Mouse (Mus musculus) embryonic fibroblast, embryonic 13.5 days (primary cell): ENCODE results near the gene Fbxw27. TPM values are rescaled to one million over a fixed set of nuclear protein-coding genes. Genes with fewer than 3 reads are reported as not detected.
"Not testable (repeated sequence)": the region's sequence is repeated elsewhere in the genome, so short reads cannot be mapped to it uniquely, and the experiment has no call there.

ENCODE experiments used
- H3K27ac ChIP-seq: 2 replicates; pipeline ENCODE4 v1.5.1; 2012; ENCODE audit warnings: low read length, control low read depth, inconsistent platforms; ENCODE audit not compliant: insufficient read depth
- H3K4me1 ChIP-seq: 2 replicates; pipeline ENCODE4 v1.6.1; 2011; ENCODE audit warnings: low read length; ENCODE audit not compliant: control insufficient read depth, insufficient read depth
- H3K4me3 ChIP-seq: 2 replicates; pipeline ENCODE4 v1.5.1; 2011; ENCODE audit warnings: mild to moderate bottlenecking, control low read depth, low read length; ENCODE audit not compliant: insufficient read depth
- CTCF ChIP-seq: IDR thresholded peaks from 2 replicates; pipeline ENCODE4 v1.5.1; 2011; ENCODE audit warnings: mild to moderate bottlenecking, control low read depth, low read length, moderate library complexity, borderline replicate concordance; ENCODE audit not compliant: insufficient read depth
- POLR2A ChIP-seq: IDR thresholded peaks from 2 replicates; pipeline ENCODE4 v1.6.1; 2011; ENCODE audit warnings: low read depth, mild to moderate bottlenecking, control low read depth, low read length, moderate library complexity
- polyA plus RNA-seq: library from polyadenylated mRNA; stranded (reverse); fragments of >200 nt; gene quantifications from 2 replicates; pipeline ENCODE4 v1.2.4, GENCODE M21; 2011; ENCODE audit warnings: low read depth; ENCODE audit not compliant: missing spikeins, insufficient read length

The Fbxw27 gene
- polyA plus RNA-seq, 1 experiment: not detected

- no peak for TF ChIP-seq POLR2A
- TF ChIP-seq CTCF: no peak
- H3K4me1 ChIP-seq: no peaks in the 10 kb centered on the region
- no peak overlapping the region for H3K27ac ChIP-seq
- no peak overlapping the region for H3K4me3 ChIP-seq
Measured at GRCm38 (mm10) chr9:109806260-109806659, 15.8 kb upstream of the Fbxw27 start.

DNA sequence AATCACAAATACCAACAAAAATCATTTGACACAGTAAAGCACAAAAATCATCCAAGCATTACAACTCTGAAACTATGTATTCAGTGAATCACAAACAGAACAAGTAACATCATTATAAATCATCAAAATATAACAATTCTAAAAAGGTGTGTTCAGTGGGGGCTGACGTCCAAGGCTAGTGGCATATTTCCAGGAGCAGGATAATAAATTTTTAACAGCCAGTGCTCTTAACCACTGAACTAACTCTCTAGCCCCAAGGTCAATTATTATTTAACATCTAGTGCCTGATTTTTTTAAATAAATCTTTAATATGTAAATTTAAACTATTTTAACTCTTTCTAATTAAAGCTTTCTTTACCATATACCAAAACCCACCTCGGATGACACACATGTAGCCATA lies 15.1 kb upstream of the Fbxw27 start:
- not testable (repeated sequence) for H3K27ac ChIP-seq, H3K4me3 ChIP-seq, H3K4me1 ChIP-seq

DNA sequence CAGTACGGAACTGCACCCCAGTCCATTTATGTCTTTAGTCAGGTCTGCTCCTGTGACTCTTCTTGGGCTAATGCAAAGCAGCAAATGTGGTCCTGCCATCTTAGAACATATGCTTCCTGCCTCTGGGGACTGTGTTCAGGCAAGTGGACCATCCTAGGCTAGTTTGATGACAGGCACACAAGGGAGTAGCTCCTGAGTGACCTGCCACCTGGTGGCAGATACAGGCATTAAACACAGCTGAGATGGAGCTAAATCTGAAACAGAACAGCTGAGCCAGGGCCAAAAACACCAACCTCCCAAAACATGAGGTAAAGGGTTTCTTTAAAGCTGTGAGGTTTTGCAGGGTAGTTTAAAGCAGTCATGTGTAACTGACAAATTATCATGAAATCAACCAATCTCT lies 7.6 kb upstream of the Fbxw27 start:
- Histone ChIP-seq H3K4me1 (no peaks in the 10 kb centered on the region), H3K27ac (no peak overlapping the region), H3K4me3 (no peak overlapping the region)
- TF ChIP-seq POLR2A (no peak), CTCF (0 out of 2 replicates have a peak, but pooled peaks have one; percentile 20)

- no peaks in the 10 kb centered on the region for H3K4me1 ChIP-seq
- TF ChIP-seq CTCF (no peak), POLR2A (no peak)
- no peak overlapping the region for H3K27ac ChIP-seq
- no peak overlapping the region for H3K4me3 ChIP-seq
Measured at GRCm38 (mm10) chr9:109795811-109796210, 5.3 kb upstream of the Fbxw27 start.

DNA sequence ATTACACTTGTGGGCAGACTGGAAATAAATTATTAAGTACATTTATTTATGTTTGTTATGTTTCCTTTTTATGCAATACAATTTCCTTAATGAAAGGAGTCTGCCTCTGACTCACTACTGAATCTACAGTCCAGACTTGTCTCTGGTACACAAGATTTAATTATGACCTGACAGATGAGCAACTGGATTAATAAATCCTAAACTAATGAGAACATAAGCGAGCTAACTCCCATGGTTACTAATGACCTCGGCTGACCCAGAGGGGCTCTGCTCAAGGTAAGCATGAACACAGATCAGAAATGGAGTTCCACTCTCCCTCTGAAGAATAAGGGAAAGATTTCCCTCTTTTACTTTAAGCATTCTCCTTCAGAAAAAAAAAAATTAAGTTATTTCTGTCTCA lies 4.8 kb upstream of the Fbxw27 start:
- TF ChIP-seq CTCF: no peak
- no peak for TF ChIP-seq POLR2A
- no peaks in the 10 kb centered on the region for H3K4me1 ChIP-seq
- H3K4me3 ChIP-seq: no peak overlapping the region
- H3K27ac ChIP-seq: no peak overlapping the region

DNA sequence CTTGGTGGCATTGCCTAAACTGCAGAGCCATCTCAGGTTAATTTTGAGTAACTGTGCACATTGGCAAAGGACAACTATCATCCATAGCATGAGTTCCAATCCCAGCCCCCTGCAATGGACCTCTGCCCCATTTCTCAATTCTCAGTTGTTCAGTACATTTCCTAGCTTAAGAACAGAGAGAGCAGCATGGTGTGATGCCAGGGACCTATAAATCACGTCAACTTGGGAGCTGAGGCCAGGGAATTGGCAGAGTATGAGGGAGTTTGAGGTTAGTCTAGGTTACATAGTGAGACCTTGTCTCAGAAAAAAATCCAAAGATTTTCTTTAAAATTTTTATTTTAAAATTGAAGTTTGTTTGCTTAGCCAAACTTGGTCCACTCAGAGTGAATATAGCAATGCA lies 23.6 kb downstream of the Fbxw27 start:
- H3K4me3 ChIP-seq, H3K4me1 ChIP-seq, H3K27ac ChIP-seq: not testable (repeated sequence)

DNA sequence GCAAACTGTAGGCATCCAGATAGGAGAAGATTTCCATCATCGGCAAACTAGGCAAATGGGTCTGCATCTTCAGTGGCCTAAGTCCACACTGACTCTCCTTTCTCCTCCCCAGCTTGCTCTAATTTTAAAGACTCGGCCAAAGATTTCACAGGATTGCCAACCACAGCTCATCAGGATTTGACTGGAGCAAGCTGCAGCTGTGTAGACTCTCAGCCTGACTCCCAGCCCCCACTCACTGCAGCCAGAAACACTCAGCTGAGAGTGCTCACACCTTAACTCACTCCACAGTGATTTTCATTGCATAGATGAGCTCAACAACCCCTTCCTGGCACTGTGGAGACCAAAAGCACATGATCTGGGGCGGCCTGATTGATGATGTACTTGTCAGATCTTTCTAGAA lies 44.5 kb downstream of the Fbxw27 start, which contains the start of gene Fbxw26:
Gene Fbxw26 (minus strand): TSS at position 101 of the 400 bp plus-strand sequence.
- not testable (repeated sequence) for H3K27ac ChIP-seq, H3K4me3 ChIP-seq, H3K4me1 ChIP-seq

Other genes starting within 250 kb of the Fbxw27 start
- not detected in 2 replicates for gene Fbxw15, start 222.4 kb downstream of the Fbxw27 start, polyA plus RNA-seq
- gene Fbxw24, start 164.6 kb downstream of the Fbxw27 start, polyA plus RNA-seq: not detected in 2 replicates
- gene Fbxw25, start 126.0 kb downstream of the Fbxw27 start, polyA plus RNA-seq: not detected in 2 replicates
- not detected in 2 replicates for gene Fbxw18, start 88.0 kb downstream of the Fbxw27 start, polyA plus RNA-seq
- gene Fbxw26, start 44.6 kb downstream of the Fbxw27 start, polyA plus RNA-seq: not detected in 2 replicates
- gene Spink8, start 21.6 kb upstream of the Fbxw27 start, polyA plus RNA-seq: not detected in 2 replicates
- 15.2 and 21.3 TPM in 2 replicates for gene Nme6, start 42.1 kb upstream of the Fbxw27 start, polyA plus RNA-seq
- not detected in 2 replicates for gene Camp, start 58.9 kb upstream of the Fbxw27 start, polyA plus RNA-seq
- 19.6 and 21.9 TPM in 2 replicates for gene Cdc25a, start 84.9 kb upstream of the Fbxw27 start, polyA plus RNA-seq
- gene Map4, start 140.8 kb upstream of the Fbxw27 start, polyA plus RNA-seq: 220 and 222 TPM in 2 replicates